Mouse (Mus musculus) CH12.LX (cell line): ENCODE data around the gene Gas7. TPM values are rescaled to one million over a fixed set of nuclear protein-coding genes. Genes with fewer than 3 reads are reported as not detected.

ENCODE experiments used
- DNase-seq: peaks from one replicate; pipeline ENCODE4 v3.0.0-alpha.2; 2013; ENCODE audit errors: extremely low read depth
- H3K27ac ChIP-seq: 2 replicates; pipeline ENCODE4 v1.5.1; 2012; ENCODE audit warnings: low read depth, mild to moderate bottlenecking, control low read depth, moderate library complexity; ENCODE audit not compliant: insufficient read depth
- H3K27me3 ChIP-seq: replicated peaks from 2 replicates; pipeline ENCODE3; 2012; ENCODE audit warnings: inconsistent platforms
- H3K36me3 ChIP-seq, 2 experiments: replicated peaks in 1 of 2; 2 replicates each; pipeline versions ENCODE3 to v1.6.1; 2012; ENCODE audit warnings: inconsistent platforms in 1 of 2, low read length in 1 of 2, mild to moderate bottlenecking in 1 of 2, mixed read lengths in 1 of 2, moderate library complexity in 1 of 2; ENCODE audit not compliant: control insufficient read depth in 1 of 2, insufficient read depth in 1 of 2
- H3K4me1 ChIP-seq, 2 experiments: 2 replicates each; pipeline ENCODE4 v1.6.1; 2012; ENCODE audit warnings: inconsistent platforms in 1 of 2, moderate library complexity in 1 of 2; ENCODE audit not compliant: insufficient read depth in 2 of 2, control insufficient read depth in 1 of 2
- H3K4me2 ChIP-seq: 2 replicates; pipeline ENCODE4 v1.6.1; 2012; ENCODE audit warnings: low read depth, mild to moderate bottlenecking, control low read depth; ENCODE audit not compliant: poor library complexity, insufficient read depth, severe bottlenecking
- H3K4me3 ChIP-seq, 3 experiments: fragments of 150-350 bp in 1 of 3; sonication (generic) in 1 of 3; replicated peaks in 1 of 3; 2 replicates each; pipeline versions ENCODE3 to v1.5.1; 2011 to 2012; ENCODE audit warnings: low read depth in 2 of 3, low read length in 2 of 3, mild to moderate bottlenecking in 2 of 3, moderate library complexity in 2 of 3, control low read depth in 1 of 3, improper control_type of control experiment in 1 of 3, inconsistent platforms in 1 of 3, mixed read lengths in 1 of 3; ENCODE audit not compliant: poor library complexity in 1 of 3
- H3K79me2 ChIP-seq: replicated peaks from 2 replicates; pipeline ENCODE4 v1.6.1; 2012; ENCODE audit warnings: mild to moderate bottlenecking, moderate library complexity; ENCODE audit not compliant: control insufficient read depth, poor library complexity, insufficient read depth, severe bottlenecking; ENCODE audit errors: extremely low read depth
- H3K9ac ChIP-seq: 2 replicates; pipeline ENCODE4 v1.6.1; 2012; ENCODE audit warnings: low read depth, mild to moderate bottlenecking, control low read depth, moderate library complexity; ENCODE audit not compliant: insufficient read depth
- H3K9me3 ChIP-seq: replicated peaks from 2 replicates; pipeline ENCODE3; 2012; ENCODE audit warnings: low read length, inconsistent platforms, mixed read lengths
- CHD2 ChIP-seq: IDR thresholded peaks from 2 replicates; pipeline ENCODE4 v1.6.1; 2011; ENCODE audit warnings: low read length, improper control_type of control experiment
- CTCF ChIP-seq, 2 experiments: IDR thresholded peaks in 1 of 2; conservative IDR thresholded peaks in 1 of 2; 2 replicates each; pipeline ENCODE4 v1.5.1; 2011 to 2012; ENCODE audit warnings: low read depth in 2 of 2, low read length in 2 of 2, improper control_type of control experiment in 1 of 2, inconsistent platforms in 1 of 2, mild to moderate bottlenecking in 1 of 2, moderate library complexity in 1 of 2
- E2F4 ChIP-seq: IDR thresholded peaks from 2 replicates; pipeline ENCODE4 v1.6.1; 2011; ENCODE audit warnings: low read depth, low read length, improper control_type of control experiment; ENCODE audit not compliant: insufficient replicate concordance
- ELF1 ChIP-seq: IDR thresholded peaks from 2 replicates; pipeline ENCODE4 v1.6.1; 2014; ENCODE audit warnings: low read depth, mild to moderate bottlenecking, inconsistent platforms, low read length, improper control_type of control experiment
- EP300 ChIP-seq: IDR thresholded peaks from 2 replicates; pipeline ENCODE4 v1.6.1; 2011; ENCODE audit warnings: low read length, improper control_type of control experiment
- ETS1 ChIP-seq: conservative IDR thresholded peaks from 2 replicates; pipeline ENCODE4 v1.6.1; 2012; ENCODE audit warnings: low read depth, mild to moderate bottlenecking, inconsistent platforms, low read length, improper control_type of control experiment, moderate library complexity
- GABPA ChIP-seq: IDR thresholded peaks from 2 replicates; pipeline ENCODE4 v1.6.1; 2012; ENCODE audit warnings: low read depth, low read length, improper control_type of control experiment, inconsistent platforms; ENCODE audit not compliant: insufficient replicate concordance
- IRF4 ChIP-seq: IDR thresholded peaks from 2 replicates; pipeline ENCODE4 v1.6.1; 2014; ENCODE audit warnings: low read depth, mild to moderate bottlenecking, inconsistent platforms, low read length, improper control_type of control experiment
- JUN ChIP-seq: IDR thresholded peaks from 2 replicates; pipeline ENCODE4 v1.6.1; 2011; ENCODE audit warnings: low read depth, mild to moderate bottlenecking, low read length, improper control_type of control experiment, moderate library complexity; ENCODE audit not compliant: insufficient read depth
- JUND ChIP-seq: conservative IDR thresholded peaks from 2 replicates; pipeline ENCODE4 v1.6.1; 2011; ENCODE audit warnings: low read depth, low read length, improper control_type of control experiment
- MAFK ChIP-seq: IDR thresholded peaks from 2 replicates; pipeline ENCODE4 v1.6.1; 2011; ENCODE audit warnings: low read length, improper control_type of control experiment; ENCODE audit not compliant: insufficient replicate concordance
- MAX ChIP-seq: IDR thresholded peaks from 2 replicates; pipeline ENCODE4 v1.6.1; 2011; ENCODE audit warnings: low read length, improper control_type of control experiment
- MAZ ChIP-seq: IDR thresholded peaks from 2 replicates; pipeline ENCODE4 v1.6.1; 2012; ENCODE audit warnings: low read depth, mild to moderate bottlenecking, inconsistent platforms, low read length, improper control_type of control experiment, moderate library complexity
- MEF2A ChIP-seq: IDR thresholded peaks from 2 replicates; pipeline ENCODE4 v1.6.1; 2014; ENCODE audit warnings: low read depth, mild to moderate bottlenecking, inconsistent platforms, low read length, improper control_type of control experiment, borderline replicate concordance
- MXI1 ChIP-seq: IDR thresholded peaks from 2 replicates; pipeline ENCODE4 v1.6.1; 2011; ENCODE audit warnings: mild to moderate bottlenecking, low read depth, low read length, improper control_type of control experiment
- NELFE ChIP-seq: IDR thresholded peaks from 2 replicates; pipeline ENCODE4 v1.6.1; 2011; ENCODE audit warnings: low read depth, low read length, improper control_type of control experiment
- POLR2A ChIP-seq: IDR thresholded peaks from 2 replicates; pipeline ENCODE4 v1.6.1; 2011; ENCODE audit warnings: low read depth, mild to moderate bottlenecking, improper control_type of control experiment, low read length
- RAD21 ChIP-seq: IDR thresholded peaks from 2 replicates; pipeline ENCODE4 v1.6.1; 2011; ENCODE audit warnings: low read depth, mild to moderate bottlenecking, low read length, improper control_type of control experiment, moderate library complexity
- SIN3A ChIP-seq: IDR thresholded peaks from 2 replicates; pipeline ENCODE4 v1.6.1; 2012; ENCODE audit warnings: low read length, improper control_type of control experiment, inconsistent platforms
- SMC3 ChIP-seq: IDR thresholded peaks from 2 replicates; pipeline ENCODE4 v1.6.1; 2011; ENCODE audit warnings: low read depth, low read length, improper control_type of control experiment
- TBP ChIP-seq: conservative IDR thresholded peaks from 2 replicates; pipeline ENCODE4 v1.6.1; 2011; ENCODE audit warnings: low read depth, low read length, improper control_type of control experiment
- UBTF ChIP-seq: IDR thresholded peaks from 2 replicates; pipeline ENCODE4 v1.6.1; 2012; ENCODE audit warnings: low read depth, mild to moderate bottlenecking, inconsistent platforms, low read length, improper control_type of control experiment, moderate library complexity
- USF1 ChIP-seq: IDR thresholded peaks from 2 replicates; pipeline ENCODE4 v1.6.1; 2014; ENCODE audit warnings: low read depth, mild to moderate bottlenecking, inconsistent platforms, low read length, improper control_type of control experiment
- ZMIZ1 ChIP-seq: IDR thresholded peaks from 2 replicates; pipeline ENCODE4 v1.6.1; 2012; ENCODE audit warnings: low read depth, mild to moderate bottlenecking, inconsistent platforms, low read length, improper control_type of control experiment
- ZNF384 ChIP-seq: IDR thresholded peaks from 2 replicates; pipeline ENCODE4 v1.6.1; 2012; ENCODE audit warnings: low read depth, low read length, improper control_type of control experiment, inconsistent platforms
- dilution Hi-C: fragments of 300-500 bp; cut with MboI; formaldehyde crosslinking; loops from 2 replicates; pipeline ENCODE4 v1.14.3; 2020; ENCODE audit warnings: low sequenced_read_pairs; ENCODE audit not compliant: extremely low pct_unique_long_range_greater_than_20kb, extremely low pct_ligation_motif_present
- in situ Hi-C: fragments of 300-500 bp; cut with MboI; formaldehyde crosslinking; loops from 3 replicates; pipeline ENCODE4 v1.14.3; 2019; ENCODE audit warnings: low sequenced_read_pairs, low pct_ligation_motif_present, low pct_unique_long_range_greater_than_20kb, mixed read lengths
- polyA plus RNA-seq: library from polyadenylated mRNA; unstranded; fragments of >175 nt; gene quantifications from 2 replicates; pipeline ENCODE4 v1.2.1, GENCODE M21; 2012; ENCODE audit warnings: low read depth; ENCODE audit not compliant: insufficient read length
- total RNA-seq, 2 experiments: library from RNA; depleted of rRNA; stranded (reverse); fragments of 300-350 nt in 1 of 2; fragments of >200 nt in 1 of 2; gene quantifications; 2 replicates each; pipeline ENCODE4 v1.2.3; 2012 to 2014

Gas7 gene
- total RNA-seq (2012; rRNA removed) (7.0 and 7.4 TPM in 2 replicates), total RNA-seq (2014; rRNA removed) (5.9 and 7.0 TPM in 2 replicates), polyA plus RNA-seq (20.8 and 21.7 TPM in 2 replicates)

DNA sequence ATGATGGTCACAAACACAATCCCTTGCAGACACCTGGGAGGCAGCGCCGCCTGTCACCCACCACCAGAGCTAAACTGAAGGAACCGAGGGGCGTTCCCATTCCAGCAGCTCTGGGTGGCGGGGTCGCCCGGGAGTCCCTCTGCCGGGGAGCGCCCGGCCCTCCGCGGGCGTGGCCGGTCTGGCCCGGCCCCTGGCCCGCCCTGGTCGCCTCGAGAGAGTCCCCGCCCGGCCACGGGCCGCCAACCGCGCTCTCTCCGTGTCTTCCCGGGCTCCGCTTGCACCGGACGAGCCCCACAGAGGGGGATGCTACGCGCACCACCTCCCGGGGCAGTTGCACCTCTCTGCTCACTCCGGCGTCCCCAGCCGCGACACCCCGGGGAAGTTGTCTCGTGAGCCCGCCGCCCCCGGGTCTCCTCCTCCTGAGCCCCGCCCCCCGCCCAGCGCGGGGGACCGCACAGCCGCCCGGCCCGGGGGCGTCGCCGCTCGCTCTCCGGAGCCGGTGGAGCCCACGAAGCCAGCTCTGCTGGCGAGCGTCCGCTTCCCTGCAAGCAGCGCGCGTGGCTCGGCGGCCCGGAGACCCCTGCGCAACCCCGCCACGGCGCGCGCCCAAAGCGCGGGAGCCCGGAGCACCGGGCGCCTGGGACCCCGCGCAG, at the start of gene Gas7:
Gene Gas7, plus strand, starts transcription at position 564 of the 653 bp plus-strand sequence.
- no peaks in the 10 kb centered on the region for H3K36me3 ChIP-seq
- H3K9me3 ChIP-seq: no peaks in the 10 kb centered on the region
- DNase-seq: no peak
- peaks cover 0 to 5% of the 10 kb centered on the region in 2 experiments; a peak in 1 of 4 replicates for H3K4me1 ChIP-seq
- peaks cover 16% of the 10 kb centered on the region for H3K27me3 ChIP-seq
- dilution Hi-C loops (no loop called here), in situ Hi-C loops (no loop called here)
- H3K9ac ChIP-seq: no peak within 1 kb of the TSS; the same call in 1 of the 2 replicates
- peak within 1 kb of the TSS; percentile 38 to 50 (median 39) for H3K4me3 ChIP-seq
- H3K4me2 ChIP-seq: peak within 1 kb of the TSS; percentile 62
- no peak within 1 kb of the TSS for H3K27ac ChIP-seq
- no peaks in the 10 kb centered on the region for H3K79me2 ChIP-seq
- no peak for TF ChIP-seq NELFE
- no peak for TF ChIP-seq IRF4
- TF ChIP-seq SIN3A: no peak
- peak in 1 of 2 experiments; percentile 6; a peak in 1 of 4 replicates for TF ChIP-seq CTCF (conservative IDR thresholded peaks at IDR 0.05 in 1 of 2, IDR thresholded peaks at IDR 0.05 in 1 of 2; ENCODE audit: low read depth in 2 of 2, low read length in 2 of 2)
- TF ChIP-seq SMC3: no peak
- no peak for TF ChIP-seq ZNF384
- TF ChIP-seq UBTF: no peak
- TF ChIP-seq MAX: no peak

DNA sequence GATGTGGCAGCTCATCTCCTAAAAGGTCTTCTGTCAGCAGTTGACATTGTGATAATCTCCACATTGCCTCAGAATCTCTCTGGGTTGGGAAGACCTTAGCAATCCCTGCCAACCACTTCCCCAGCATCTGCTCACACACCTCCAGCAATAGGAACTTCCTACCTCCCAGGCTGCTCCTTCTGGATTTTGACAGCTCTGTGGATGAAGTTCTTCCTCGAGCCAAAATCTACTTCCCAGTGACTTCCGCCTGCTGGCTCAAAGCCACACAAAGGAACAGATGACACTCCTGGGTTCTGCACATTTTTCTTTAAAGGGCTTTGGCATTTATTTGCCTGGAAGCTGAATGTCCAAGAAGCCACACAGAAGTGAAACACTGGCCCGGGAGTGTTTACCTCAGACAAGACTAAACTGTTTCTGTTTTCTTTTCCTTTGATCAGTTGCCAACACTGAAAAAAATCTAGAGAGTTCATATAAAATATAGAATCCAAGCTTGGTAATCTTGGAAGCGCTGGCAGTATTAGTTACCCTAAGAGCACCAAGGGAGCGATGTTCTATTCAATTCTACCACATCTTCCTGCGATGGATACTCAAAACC, 40.8 kb upstream of the Gas7 start:
- no peaks in the 10 kb centered on the region for H3K36me3 ChIP-seq
- no peak overlapping the region for H3K4me3 ChIP-seq
- dilution Hi-C loops: no loop called here

DNA sequence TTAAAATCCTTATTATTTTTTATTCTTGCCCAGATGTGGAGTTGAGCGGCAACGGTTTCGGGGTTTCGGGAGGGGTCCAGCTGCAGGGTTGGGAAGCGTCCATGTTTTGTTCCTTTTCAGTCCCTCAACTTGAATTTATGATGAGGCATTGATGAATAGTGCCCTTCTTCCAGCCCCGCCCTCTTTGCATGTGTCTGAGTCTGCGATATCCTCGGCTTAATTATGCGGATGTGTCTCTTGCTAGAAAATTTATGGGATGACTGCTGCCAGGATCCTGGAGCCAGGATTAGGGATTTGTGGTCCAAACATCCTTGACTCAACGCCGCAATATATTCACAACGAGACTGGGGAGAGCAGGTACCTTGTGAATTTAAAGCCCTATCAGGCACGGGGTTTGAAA, 31.7 kb upstream of the Gas7 start:
- in situ Hi-C loops: no loop called here
- Histone ChIP-seq H3K79me2 (no peaks in the 10 kb centered on the region), H3K36me3 (no peaks in the 10 kb centered on the region), H3K4me1 (peaks cover 0 to 15% of the 10 kb centered on the region in 2 experiments; a peak in 2 of 4 replicates), H3K27me3 (no peaks in the 10 kb centered on the region), H3K9me3 (no peaks in the 10 kb centered on the region), H3K9ac (no peak overlapping the region), H3K4me2 (no peak overlapping the region), H3K4me3 (no peak overlapping the region), H3K27ac (no peak overlapping the region)
- no peak for DNase-seq
- no peak for TF ChIP-seq ETS1
- TF ChIP-seq MAFK: no peak
- no peak for TF ChIP-seq CTCF (conservative IDR thresholded peaks at IDR 0.05 in 1 of 2, IDR thresholded peaks at IDR 0.05 in 1 of 2; ENCODE audit: low read depth in 2 of 2, low read length in 2 of 2)
- TF ChIP-seq JUND: no peak
- TF ChIP-seq ZMIZ1: no peak
- no peak for TF ChIP-seq RAD21
- TF ChIP-seq CHD2: no peak
- TF ChIP-seq GABPA: no peak
- TF ChIP-seq USF1: no peak
- TF ChIP-seq MEF2A: no peak
- no peak for TF ChIP-seq EP300
- no peak for TF ChIP-seq NELFE
- no peak for TF ChIP-seq IRF4
- no peak for TF ChIP-seq UBTF
- no peak for TF ChIP-seq ELF1
- TF ChIP-seq MAX: no peak
- no peak for TF ChIP-seq POLR2A
- TF ChIP-seq JUN: no peak
- dilution Hi-C loops: no loop called here

More for the DNA sequence above, 40.8 kb upstream of the Gas7 start:
- Histone ChIP-seq H3K27me3 (no peaks in the 10 kb centered on the region), H3K4me1 (peaks cover 3 to 26% of the 10 kb centered on the region in 2 experiments; a peak in 2 of 4 replicates), H3K9me3 (no peaks in the 10 kb centered on the region), H3K79me2 (no peaks in the 10 kb centered on the region), H3K27ac (no peak overlapping the region), H3K9ac (no peak overlapping the region), H3K4me2 (no peak overlapping the region)
- in situ Hi-C loops: no loop called here
- DNase-seq: no peak
- TF ChIP-seq TBP: no peak
- no peak for TF ChIP-seq MAFK
- no peak for TF ChIP-seq MAZ
- no peak for TF ChIP-seq EP300
- no peak for TF ChIP-seq MXI1
- TF ChIP-seq E2F4: no peak
- TF ChIP-seq ELF1: no peak
